Mouse (Mus musculus) common myeloid progenitor, adult 5-6 weeks (primary cell): Measurements from ENCODE around the gene Map3k20. TPM values are rescaled to one million over a fixed set of nuclear protein-coding genes. Genes with fewer than 3 reads are reported as not detected.
A peak's percentile ranks its signal among the peaks of the same experiment; 100 is the strongest.

ENCODE experiments used
- ATAC-seq: replicated peaks from 2 replicates; pipeline ENCODE4 v1.8.0; 2016; ENCODE audit warnings: low read depth, mild to moderate bottlenecking, moderate TSS enrichment, inconsistent platforms; ENCODE audit not compliant: poor library complexity, severe bottlenecking
- total RNA-seq: library from RNA; stranded (forward); fragments of 200-1000, 187-1606 nt; gene quantifications from 2 replicates; pipeline ENCODE4 v1.2.3, GENCODE M21; 2017

The Map3k20 gene
- total RNA-seq, 1 experiment from 2014 or later = 49.6 TPM

- ATAC-seq = no peak
Measured at GRCm38 (mm10) chr2:72367850-72368249, 82.4 kb downstream of the Map3k20 start.

GRCm38 (mm10) chr2:72369140-72369600 lies 83.7 kb downstream of the Map3k20 start:
- peak; percentile 62 for ATAC-seq

GRCm38 (mm10) chr2:72372136-72372535 lies 86.7 kb downstream of the Map3k20 start:
- ATAC-seq = no peak

- no peak for ATAC-seq
Measured at GRCm38 (mm10) chr2:72374076-72374475, 88.6 kb downstream of the Map3k20 start.

- ATAC-seq = no peak
Measured at GRCm38 (mm10) chr2:72375877-72376276, 90.4 kb downstream of the Map3k20 start.

- no peak for ATAC-seq
Measured at GRCm38 (mm10) chr2:72376946-72377345, 91.5 kb downstream of the Map3k20 start.

- peak; percentile 85 for ATAC-seq
Measured at GRCm38 (mm10) chr2:72379425-72379824, 94.0 kb downstream of the Map3k20 start.

GRCm38 (mm10) chr2:72382662-72383061 lies 97.2 kb downstream of the Map3k20 start:
- ATAC-seq = no peak

GRCm38 (mm10) chr2:72383321-72383720 lies 97.9 kb downstream of the Map3k20 start:
- no peak for ATAC-seq

- no peak for ATAC-seq
Measured at GRCm38 (mm10) chr2:72389411-72389810, 104.0 kb downstream of the Map3k20 start.

GRCm38 (mm10) chr2:72389942-72390341 lies 104.5 kb downstream of the Map3k20 start:
- peak; percentile 97 for ATAC-seq

- no peak for ATAC-seq
Measured at GRCm38 (mm10) chr2:72390474-72390873, 105.0 kb downstream of the Map3k20 start.

GRCm38 (mm10) chr2:72391024-72391423 lies 105.6 kb downstream of the Map3k20 start:
- no peak for ATAC-seq

- no peak for ATAC-seq
Measured at GRCm38 (mm10) chr2:72391721-72392120, 106.3 kb downstream of the Map3k20 start.

GRCm38 (mm10) chr2:72392316-72392715 lies 106.9 kb downstream of the Map3k20 start:
- no peak for ATAC-seq

- no peak for ATAC-seq
Measured at GRCm38 (mm10) chr2:72396934-72397333, 111.5 kb downstream of the Map3k20 start.

GRCm38 (mm10) chr2:72398227-72398626 lies 112.8 kb downstream of the Map3k20 start:
- ATAC-seq = peak; percentile 96

- no peak for ATAC-seq
Measured at GRCm38 (mm10) chr2:72399469-72400195, 114.2 kb downstream of the Map3k20 start.

GRCm38 (mm10) chr2:72401290-72401689 lies 115.9 kb downstream of the Map3k20 start:
- ATAC-seq = no peak

GRCm38 (mm10) chr2:72405621-72406555 lies 120.5 kb downstream of the Map3k20 start:
- ATAC-seq = no peak

- ATAC-seq = peak; percentile 62
Measured at GRCm38 (mm10) chr2:72406701-72407100, 121.3 kb downstream of the Map3k20 start.
